Mouse (Mus musculus) kidney, embryonic 14.5 days (tissue): ENCODE measurements around the gene Tpst2. TPM values are rescaled to one million over a fixed set of nuclear protein-coding genes. Genes with fewer than 3 reads are reported as not detected.
A peak's percentile ranks its signal among the peaks of the same experiment; 100 is the strongest.

Experiments used
- ATAC-seq: fragments of 200-750 bp; cut with Nextera tagmentation; 2 replicates; pipeline ENCODE4 v1.8.0; 2017; ENCODE audit warnings: moderate number of reproducible peaks, mild to moderate bottlenecking, moderate TSS enrichment, moderate library complexity; ENCODE audit not compliant: low FRiP score, low TSS enrichment
- H3K27ac ChIP-seq: fragments of 300-500 bp; sonication (generic); 2 replicates; pipeline ENCODE4 v1.5.1; 2014; ENCODE audit warnings: low read depth, mild to moderate bottlenecking, low read length, moderate library complexity, mixed read lengths
- H3K27me3 ChIP-seq: fragments of 300-500 bp; sonication (generic); 2 replicates; pipeline ENCODE4 v1.6.1; 2014; ENCODE audit warnings: mild to moderate bottlenecking, low read length; ENCODE audit not compliant: control insufficient read depth, insufficient read depth
- H3K36me3 ChIP-seq: fragments of 300-500 bp; sonication (generic); 2 replicates; pipeline ENCODE4 v1.6.1; 2014; ENCODE audit warnings: low read length, mixed read lengths; ENCODE audit not compliant: control insufficient read depth, insufficient read depth
- H3K4me1 ChIP-seq: fragments of 300-500 bp; sonication (generic); 2 replicates; pipeline ENCODE4 v1.6.1; 2014; ENCODE audit warnings: low read length, mixed read lengths; ENCODE audit not compliant: control insufficient read depth, insufficient read depth
- H3K4me2 ChIP-seq: fragments of 300-500 bp; sonication (generic); replicated peaks from 2 replicates; pipeline ENCODE4 v1.6.1; 2014; ENCODE audit warnings: low read depth, mild to moderate bottlenecking, low read length
- H3K4me3 ChIP-seq: fragments of 300-500 bp; sonication (generic); 2 replicates; pipeline ENCODE4 v1.5.1; 2014; ENCODE audit warnings: mild to moderate bottlenecking, low read length
- H3K9ac ChIP-seq: fragments of 300-500 bp; sonication (generic); 2 replicates; pipeline ENCODE4 v1.6.1; 2014; ENCODE audit warnings: low read depth, mild to moderate bottlenecking, low read length, moderate library complexity
- H3K9me3 ChIP-seq: fragments of 300-500 bp; sonication (generic); 2 replicates; pipeline ENCODE4 v1.6.1; 2016; ENCODE audit warnings: low read length; ENCODE audit not compliant: control insufficient read depth
- WGBS: fragments of 180-500 bp; shearing (Covaris S2); extraction: QIAGEN DNeasy Blood & Tissue Kit; methylation state at CpG from one replicate; pipeline ENCODE4 v1.1.7; 2014; 5-methylcytosine and 5-hydroxymethylcytosine counted together
- polyA plus RNA-seq: library from polyadenylated mRNA; unstranded; fragments of >200 nt; fragmentation: Nextera tagmentation; extraction: Ambion mirVana; gene quantifications from 2 replicates; pipeline ENCODE4 v1.2.1, GENCODE M21; 2014

Gene Tpst2
- polyA plus RNA-seq, 1 experiment from 2014 or later, result 50.3 TPM

GRCm38 (mm10) chr5:112342463-112343204 lies 66.1 kb downstream of the Tpst2 start, which contains the start of the genes Srrd and Hps4:
Srrd (minus strand) TSS chr5:112343040.
Hps4 (plus strand) TSS chr5:112343083.
- H3K4me2 ChIP-seq, result peak within 1 kb of the TSS; percentile 73
- H3K4me3 ChIP-seq, result peak within 1 kb of the TSS; percentile 65
- ATAC-seq, result peak; percentile 62
- H3K4me1 ChIP-seq, result peaks cover 12% of the 10 kb centered on the region
- H3K27me3 ChIP-seq, result no peaks in the 10 kb centered on the region
- no peak within 1 kb of the TSS for H3K27ac ChIP-seq
- peak within 1 kb of the TSS; percentile 70 for H3K9ac ChIP-seq
- H3K36me3 ChIP-seq, result peaks cover 21% of the 10 kb centered on the region
- 2% methylated on average over 41 of the region's 64 CpGs for WGBS
- no peaks in the 10 kb centered on the region for H3K9me3 ChIP-seq

- no peak overlapping the region for H3K27ac ChIP-seq
- H3K4me1 ChIP-seq, result peaks cover 12% of the 10 kb centered on the region
- under 1% methylated on average over 24 of the region's 24 CpGs for WGBS
Measured at GRCm38 (mm10) chr5:112343205-112343595, 66.7 kb downstream of the Tpst2 start.

GRCm38 (mm10) chr5:112344092-112344960 lies 67.8 kb downstream of the Tpst2 start:
- no peak overlapping the region for H3K4me2 ChIP-seq
- peaks cover 14% of the 10 kb centered on the region for H3K36me3 ChIP-seq
- H3K4me1 ChIP-seq, result peaks cover 12% of the 10 kb centered on the region
- H3K9ac ChIP-seq, result peak overlapping the region; percentile 70
- no peaks in the 10 kb centered on the region for H3K27me3 ChIP-seq
- no peaks in the 10 kb centered on the region for H3K9me3 ChIP-seq
- 82% methylated on average over 6 of the region's 6 CpGs for WGBS
- no peak overlapping the region for H3K4me3 ChIP-seq
- ATAC-seq, result no peak
- H3K27ac ChIP-seq, result no peak overlapping the region

More at GRCm38 (mm10) chr5:112343205-112343595, 66.7 kb downstream of the Tpst2 start:
- Histone ChIP-seq H3K36me3 (peaks cover 20% of the 10 kb centered on the region), H3K27me3 (no peaks in the 10 kb centered on the region), H3K4me3 (peak overlapping the region; percentile 65), H3K4me2 (peak overlapping the region; percentile 73), H3K9ac (peak overlapping the region; percentile 70), H3K9me3 (no peaks in the 10 kb centered on the region)
- ATAC-seq, result peak; percentile 61

- no peak for ATAC-seq
- Histone ChIP-seq H3K36me3 (peaks cover 21% of the 10 kb centered on the region), H3K9ac (no peak overlapping the region), H3K4me3 (no peak overlapping the region), H3K4me1 (peaks cover 12% of the 10 kb centered on the region), H3K4me2 (no peak overlapping the region), H3K9me3 (no peaks in the 10 kb centered on the region), H3K27ac (no peak overlapping the region), H3K27me3 (no peaks in the 10 kb centered on the region)
- 87% methylated on average over 16 of the region's 16 CpGs for WGBS
Measured at GRCm38 (mm10) chr5:112346211-112346965, 69.9 kb downstream of the Tpst2 start.

- H3K9me3 ChIP-seq, result no peaks in the 10 kb centered on the region
- ATAC-seq, result no peak
- H3K36me3 ChIP-seq, result peaks cover 34% of the 10 kb centered on the region
- no peak overlapping the region for H3K27ac ChIP-seq
- H3K27me3 ChIP-seq, result no peaks in the 10 kb centered on the region
- WGBS, result 92% methylated on average over 8 of the region's 8 CpGs
- no peak overlapping the region for H3K9ac ChIP-seq
- no peaks in the 10 kb centered on the region for H3K4me1 ChIP-seq
- H3K4me3 ChIP-seq, result no peak overlapping the region
- no peak overlapping the region for H3K4me2 ChIP-seq
Measured at GRCm38 (mm10) chr5:112349169-112349568, 72.7 kb downstream of the Tpst2 start.

GRCm38 (mm10) chr5:112355493-112355892 lies 79.0 kb downstream of the Tpst2 start:
- no peak overlapping the region for H3K4me3 ChIP-seq
- H3K4me2 ChIP-seq, result no peak overlapping the region
- H3K9ac ChIP-seq, result no peak overlapping the region
- ATAC-seq, result no peak
- no peaks in the 10 kb centered on the region for H3K4me1 ChIP-seq
- H3K9me3 ChIP-seq, result no peaks in the 10 kb centered on the region
- H3K27me3 ChIP-seq, result no peaks in the 10 kb centered on the region
- H3K27ac ChIP-seq, result no peak overlapping the region
- WGBS, result 81% methylated on average over 6 of the region's 6 CpGs
- H3K36me3 ChIP-seq, result peaks cover 36% of the 10 kb centered on the region

- ATAC-seq, result no peak
- 64% methylated on average over 13 of the region's 13 CpGs for WGBS
- H3K27me3 ChIP-seq, result no peaks in the 10 kb centered on the region
- H3K27ac ChIP-seq, result no peak within 1 kb of the TSS
- peaks cover 35% of the 10 kb centered on the region; the same call in 1 of the 2 replicates for H3K36me3 ChIP-seq
- no peaks in the 10 kb centered on the region for H3K4me1 ChIP-seq
- no peaks in the 10 kb centered on the region for H3K9me3 ChIP-seq
- H3K4me3 ChIP-seq, result no peak within 1 kb of the TSS
- H3K9ac ChIP-seq, result no peak within 1 kb of the TSS
- H3K4me2 ChIP-seq, result no peak within 1 kb of the TSS
Measured at GRCm38 (mm10) chr5:112355910-112356309, 79.4 kb downstream of the Tpst2 start, which contains the start of gene Gm6583. Gm6583 (minus strand) TSS chr5:112356033.

- H3K27me3 ChIP-seq, result no peaks in the 10 kb centered on the region
- 87% methylated on average over 9 of the region's 9 CpGs for WGBS
- H3K9me3 ChIP-seq, result no peaks in the 10 kb centered on the region
- no peak overlapping the region for H3K27ac ChIP-seq
- no peak overlapping the region for H3K9ac ChIP-seq
- H3K4me3 ChIP-seq, result no peak overlapping the region
- H3K36me3 ChIP-seq, result peaks cover 35% of the 10 kb centered on the region; the same call in 1 of the 2 replicates
- H3K4me2 ChIP-seq, result no peak overlapping the region
- ATAC-seq, result no peak
- H3K4me1 ChIP-seq, result no peaks in the 10 kb centered on the region
Measured at GRCm38 (mm10) chr5:112356322-112356721, 79.8 kb downstream of the Tpst2 start.
